Comparison of ENCODE assay signal across 22 mouse cellular contexts in the genomic region with DNA sequence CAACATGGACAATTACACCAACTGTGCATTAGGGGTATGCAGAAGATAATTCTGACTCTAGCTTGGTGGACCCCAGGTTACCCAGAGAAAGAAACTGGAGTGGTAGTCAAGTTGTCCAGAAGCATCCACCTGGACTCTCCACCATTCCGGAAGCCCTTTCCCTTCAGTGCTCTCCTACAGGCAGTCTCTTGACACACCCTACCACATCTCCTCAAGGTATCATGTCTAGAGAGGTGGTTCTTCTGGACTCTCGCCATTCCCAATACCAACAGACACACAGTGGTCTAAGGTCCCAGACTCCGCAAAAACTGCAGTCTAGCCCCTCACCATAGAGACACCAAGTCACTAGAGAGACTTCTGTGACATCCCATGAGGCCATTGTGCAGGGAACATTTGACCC. TPM values are rescaled to one million over a fixed set of nuclear protein-coding genes. Genes with fewer than 3 reads are reported as not detected.
"Had no signal": no experiment of that assay in that cellular context is flagged by ENCODE, and none has a peak within 500 bp of the region (broad histone marks: within the 10 kb centered on the region; RNA-seq: fewer than 3 reads in every experiment).

A gene (plus strand): TSS at position 301 of the 400 bp plus-strand sequence.

- H3K27ac ChIP-seq: neural tube, embryonic 12.5 days; neural tube, embryonic 13.5 days; neural tube, embryonic 15.5 days; stomach, embryonic 15.5 days; stomach, postnatal 0 days had no signal

- H3K4me1 ChIP-seq: neural tube, embryonic 12.5 days; neural tube, embryonic 13.5 days; neural tube, embryonic 15.5 days; stomach, embryonic 15.5 days had no signal

- H3K27me3 ChIP-seq: neural tube, embryonic 12.5 days; neural tube, embryonic 13.5 days; neural tube, embryonic 15.5 days; stomach, embryonic 15.5 days had no signal

- H3K4me3 ChIP-seq: neural tube, embryonic 12.5 days; neural tube, embryonic 13.5 days; neural tube, embryonic 15.5 days; stomach, embryonic 15.5 days had no signal

- DNase-seq: retina, postnatal 1 day; right cerebral cortex, adult 18-20 months; right cerebral cortex, postnatal 14 days; right cerebral cortex, postnatal 25 days; right cerebral cortex, postnatal 4 days; spleen, adult 18-20 months; thymus, adult 18-20 months; thymus, adult 2 months; thymus, postnatal 14 days; thymus, postnatal 25 days; thymus, postnatal 36 days; thymus, postnatal 4 days had no signal

RNA-seq across cellular contexts. Expression of the gene that starts here (rescaled TPM):
- polyA plus RNA-seq: neural tube, embryonic 11.5 days; neural tube, embryonic 12.5 days; neural tube, embryonic 13.5 days; neural tube, embryonic 14.5 days; neural tube, embryonic 15.5 days; spleen, adult 2 months; stomach, embryonic 14.5 days; stomach, embryonic 15.5 days; stomach, embryonic 16.5 days; stomach, postnatal 0 days had no signal
